Mouse (Mus musculus) heart, postnatal 0 days (tissue): ENCODE data around the gene Gm21954.

Source experiments
- CTCF ChIP-seq: IDR thresholded peaks from 2 replicates; pipeline ENCODE4 v1.5.1; 2016; ENCODE audit warnings: antibody characterized with exemption, control low read depth, low read depth
- EP300 ChIP-seq: IDR thresholded peaks from 2 replicates; pipeline ENCODE4 v1.6.1; 2016; ENCODE audit warnings: antibody characterized with exemption, low read depth

- TF ChIP-seq CTCF (no peak), EP300 (no peak)
These were observed 37.7 kb downstream of the Gm21954 start for GRCm38 (mm10) chr3:55434276-55434675.
